Mouse (Mus musculus) myocyte (in vitro differentiated cells): Measurements from ENCODE around the gene Necab3.

Source experiments
- CEBPB ChIP-seq: IDR thresholded peaks from 2 replicates; pipeline ENCODE4 v1.6.1; 2011; ENCODE audit warnings: mild to moderate bottlenecking, moderate library complexity; ENCODE audit not compliant: poor library complexity, insufficient read depth, severe bottlenecking
- E2F4 ChIP-seq: IDR thresholded peaks from one replicate; pipeline ENCODE4 v1.6.1; 2011; ENCODE audit warnings: mild to moderate bottlenecking, control low read depth, moderate library complexity; ENCODE audit not compliant: insufficient read depth
- MAX ChIP-seq: IDR thresholded peaks from one replicate; pipeline ENCODE4 v1.6.1; 2011; ENCODE audit warnings: low read depth, mild to moderate bottlenecking, control low read depth
- MYOD1 ChIP-seq, 3 experiments: IDR thresholded peaks; one replicate each; pipeline ENCODE4 v1.6.1; 2011; ENCODE audit warnings: control low read depth in 2 of 3, low read depth in 2 of 3, mild to moderate bottlenecking in 2 of 3, moderate library complexity in 1 of 3; ENCODE audit not compliant: insufficient read length in 2 of 3, control insufficient read depth in 1 of 3
- MYOG ChIP-seq, 3 experiments: IDR thresholded peaks; one replicate each; pipeline ENCODE4 v1.6.1; 2011; ENCODE audit warnings: control low read depth in 2 of 3, low read depth in 2 of 3, mild to moderate bottlenecking in 2 of 3; ENCODE audit not compliant: insufficient read length in 2 of 3, control insufficient read depth in 1 of 3, insufficient read depth in 1 of 3
- POLR2A ChIP-seq: IDR thresholded peaks from one replicate; pipeline ENCODE4 v1.6.1; 2011; ENCODE audit warnings: low read depth, mild to moderate bottlenecking, control low read depth, moderate library complexity; ENCODE audit not compliant: insufficient read length
- POLR2AphosphoS2 ChIP-seq: IDR thresholded peaks from one replicate; pipeline ENCODE4 v1.6.1; 2011; ENCODE audit warnings: low read depth, control low read depth; ENCODE audit not compliant: insufficient read length
- REST ChIP-seq: IDR thresholded peaks from one replicate; pipeline ENCODE4 v1.6.1; 2011; ENCODE audit warnings: mild to moderate bottlenecking, control low read depth, moderate library complexity; ENCODE audit not compliant: insufficient read depth, insufficient read length
- SRF ChIP-seq: IDR thresholded peaks from one replicate; pipeline ENCODE4 v1.6.1; 2011; ENCODE audit warnings: low read depth; ENCODE audit not compliant: control insufficient read depth, insufficient read length
- TCF12 ChIP-seq: IDR thresholded peaks from one replicate; pipeline ENCODE4 v1.6.1; 2011; ENCODE audit warnings: mild to moderate bottlenecking, control low read depth; ENCODE audit not compliant: poor library complexity, insufficient read depth, severe bottlenecking
- TCF3 ChIP-seq: IDR thresholded peaks from one replicate; pipeline ENCODE4 v1.6.1; 2011; ENCODE audit warnings: low read depth, control low read depth; ENCODE audit not compliant: insufficient read length
- USF1 ChIP-seq: IDR thresholded peaks from one replicate; pipeline ENCODE4 v1.6.1; 2011; ENCODE audit warnings: low read depth, mild to moderate bottlenecking, control low read depth, moderate library complexity

- TF ChIP-seq TCF12 (no peak), E2F4 (no peak), POLR2A (no peak), MAX (no peak), CEBPB (no peak), REST (no peak), MYOG (IDR thresholded peaks at IDR 0.05; ENCODE audit: control insufficient read depth in 1 of 3, insufficient read depth in 1 of 3, insufficient read length in 2 of 3, low read depth in 2 of 3) (no peak), POLR2AphosphoS2 (no peak), MYOD1 (IDR thresholded peaks at IDR 0.05; ENCODE audit: control insufficient read depth in 1 of 3, insufficient read length in 2 of 3, low read depth in 2 of 3) (no peak), USF1 (no peak), TCF3 (no peak), SRF (no peak)
Measured at GRCm38 (mm10) chr2:154517424-154517823, 41.3 kb downstream of the Necab3 start.
